Mouse (Mus musculus): Measurements from ENCODE around the gene Slc24a3. TPM values are rescaled to one million over a fixed set of nuclear protein-coding genes. Genes with fewer than 3 reads are reported as not detected.

Gene Slc24a3
- 11.5 and 14.9 TPM in 2 replicates for polyA plus RNA-seq (2015; fragmentation: Nextera tagmentation; extraction: Ambion mirVana)

DNA sequence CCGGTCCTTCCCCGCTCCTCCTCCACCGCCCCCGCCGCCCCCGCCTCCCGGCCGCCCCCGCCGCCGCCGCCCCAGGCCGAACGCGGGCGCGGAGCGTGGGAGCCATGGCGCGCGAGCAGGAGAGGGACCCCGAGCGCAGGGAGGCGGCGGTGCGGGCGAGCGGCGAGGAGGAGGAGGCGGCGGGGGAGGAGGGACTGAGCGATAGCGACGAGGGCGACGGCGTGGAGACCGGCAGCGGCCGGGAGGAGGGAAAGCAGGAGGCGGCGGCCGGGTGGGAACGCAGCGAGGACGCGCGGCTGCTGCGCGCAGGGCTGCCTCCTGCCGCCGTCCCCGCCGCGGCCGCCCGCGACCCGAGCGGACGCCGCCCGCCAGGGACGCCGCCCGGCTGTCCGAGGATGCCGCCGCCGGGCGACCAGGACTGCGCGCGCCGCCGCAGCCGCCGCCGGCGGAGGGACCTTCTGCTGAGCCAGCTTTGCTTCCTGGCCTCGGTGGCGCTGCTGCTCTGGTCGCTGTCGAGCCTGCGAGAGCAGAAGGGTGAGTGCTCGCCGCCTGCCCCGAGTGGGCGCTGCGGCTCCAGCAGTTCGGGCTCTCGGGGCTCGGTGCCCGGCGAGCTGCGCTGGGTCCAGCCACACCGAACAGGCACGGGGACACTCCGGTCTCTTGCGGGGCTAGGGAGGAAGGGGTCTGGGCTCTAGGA, at the start of gene Slc24a3:
Slc24a3 (plus strand) TSS at position 91 of the 697 bp plus-strand sequence.
- under 1% methylated on average over 46 of the region's 100 CpGs for WGBS
- H3K27ac ChIP-seq (replicated peaks) = peak within 1 kb of the TSS; percentile 96
- no peaks in the 10 kb centered on the region for H3K36me3 ChIP-seq
- no peaks in the 10 kb centered on the region for H3K9me3 ChIP-seq
- peak within 1 kb of the TSS; percentile 67 for H3K4me3 ChIP-seq
- peak within 1 kb of the TSS; percentile 80 for H3K4me2 ChIP-seq
- peaks cover 23% of the 10 kb centered on the region for H3K4me1 ChIP-seq (replicated peaks)
- ATAC-seq (ENCODE audit: low read depth) = peak; percentile 93
- H3K9ac ChIP-seq = peak within 1 kb of the TSS; percentile 89
- no peaks in the 10 kb centered on the region for H3K27me3 ChIP-seq

DNA sequence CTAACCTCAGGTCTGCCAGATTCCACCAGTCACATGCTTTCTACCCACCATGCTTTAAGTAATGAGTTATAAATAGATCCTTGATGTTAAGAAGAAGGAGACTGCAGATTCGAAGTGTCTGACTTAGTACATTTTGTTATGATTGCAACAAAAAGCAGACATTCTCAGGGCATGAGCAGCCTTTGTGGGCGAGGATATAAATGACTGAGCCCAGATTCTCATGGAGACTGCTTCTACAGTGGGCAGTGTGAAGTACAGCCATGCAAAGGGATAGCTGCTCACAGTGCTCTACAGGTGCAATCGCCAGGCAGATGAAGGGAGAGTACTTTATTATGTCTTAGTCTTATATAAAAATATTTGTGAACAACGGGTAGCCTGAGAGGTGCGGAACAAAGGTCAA, 49.8 kb upstream of the Slc24a3 start:
- no peak for ATAC-seq (ENCODE audit: low read depth)

DNA sequence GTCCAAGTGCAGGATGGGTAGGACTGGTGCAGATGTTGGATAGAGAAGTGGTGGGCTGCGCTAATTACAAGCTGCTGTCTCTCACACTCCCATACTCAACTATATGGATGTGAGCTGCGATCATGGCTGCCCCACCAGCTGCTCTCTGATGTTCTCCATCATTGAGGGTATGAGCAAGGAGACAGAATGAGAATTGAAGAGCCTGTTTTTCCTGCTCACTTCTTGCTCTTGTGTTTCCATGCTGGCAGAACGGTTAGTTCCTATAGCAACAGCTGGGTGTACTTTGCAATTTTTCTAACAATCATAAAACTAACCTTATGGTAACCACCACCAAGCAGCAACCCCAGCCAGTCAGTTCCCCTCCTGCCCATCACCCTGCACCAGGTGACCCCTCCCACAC, 39.8 kb upstream of the Slc24a3 start:
- no peak for ATAC-seq (ENCODE audit: low read depth)
- H3K27me3 ChIP-seq = no peaks in the 10 kb centered on the region
- H3K36me3 ChIP-seq = no peaks in the 10 kb centered on the region
- H3K4me1 ChIP-seq (replicated peaks) = no peaks in the 10 kb centered on the region
- H3K4me3 ChIP-seq = no peak overlapping the region
- WGBS = 86% methylated on average over 3 of the region's 3 CpGs
- no peak overlapping the region for H3K9ac ChIP-seq
- H3K27ac ChIP-seq (replicated peaks) = no peak overlapping the region
- H3K9me3 ChIP-seq = no peaks in the 10 kb centered on the region
- no peak overlapping the region for H3K4me2 ChIP-seq

More for the DNA sequence above, 49.8 kb upstream of the Slc24a3 start:
- Histone ChIP-seq H3K27me3 (no peaks in the 10 kb centered on the region), H3K4me3 (no peak overlapping the region), H3K9me3 (no peaks in the 10 kb centered on the region), H3K4me1 (replicated peaks) (no peaks in the 10 kb centered on the region), H3K27ac (replicated peaks) (no peak overlapping the region), H3K4me2 (no peak overlapping the region), H3K9ac (no peak overlapping the region), H3K36me3 (no peaks in the 10 kb centered on the region)
- 87% methylated on average over 5 of the region's 5 CpGs for WGBS

DNA sequence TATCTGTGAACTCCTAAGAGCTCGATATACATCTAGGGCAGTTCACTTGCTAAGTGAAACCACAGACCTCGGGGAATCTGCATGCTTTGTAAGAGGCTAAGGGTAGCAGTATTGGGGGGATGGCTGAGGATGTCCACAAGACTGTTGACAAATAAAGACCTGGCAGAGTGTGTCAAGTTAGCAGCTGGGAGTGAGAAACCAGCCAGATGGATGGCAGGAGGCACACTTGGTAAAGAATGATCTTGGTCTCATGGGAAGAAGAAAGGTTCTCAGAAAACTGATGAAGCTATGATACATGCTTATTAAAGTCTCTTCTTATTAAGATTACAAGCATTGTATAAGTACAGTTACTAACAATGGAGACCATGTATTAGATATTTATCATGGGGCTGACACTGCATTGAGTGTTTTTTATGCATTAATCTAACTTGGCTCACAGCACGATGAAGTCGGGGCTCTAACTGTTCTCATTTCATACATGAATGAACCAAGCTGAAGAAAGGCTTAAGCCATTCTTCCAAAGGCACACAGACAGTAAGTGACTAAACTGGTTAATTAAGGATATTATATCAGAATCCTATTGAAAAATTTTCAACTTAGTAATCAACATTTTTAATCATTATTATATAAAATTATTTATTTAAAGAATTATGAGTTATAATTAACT, 30.8 kb upstream of the Slc24a3 start:
- H3K36me3 ChIP-seq = no peaks in the 10 kb centered on the region
- H3K9me3 ChIP-seq = no peaks in the 10 kb centered on the region
- no peak overlapping the region for H3K4me2 ChIP-seq
- H3K9ac ChIP-seq = no peak overlapping the region
- no peak for ATAC-seq (ENCODE audit: low read depth)
- WGBS = 76% methylated on average over 4 of the region's 4 CpGs
- no peak overlapping the region for H3K27ac ChIP-seq (replicated peaks)
- H3K4me3 ChIP-seq = no peak overlapping the region
- no peaks in the 10 kb centered on the region for H3K4me1 ChIP-seq (replicated peaks)
- no peaks in the 10 kb centered on the region for H3K27me3 ChIP-seq

DNA sequence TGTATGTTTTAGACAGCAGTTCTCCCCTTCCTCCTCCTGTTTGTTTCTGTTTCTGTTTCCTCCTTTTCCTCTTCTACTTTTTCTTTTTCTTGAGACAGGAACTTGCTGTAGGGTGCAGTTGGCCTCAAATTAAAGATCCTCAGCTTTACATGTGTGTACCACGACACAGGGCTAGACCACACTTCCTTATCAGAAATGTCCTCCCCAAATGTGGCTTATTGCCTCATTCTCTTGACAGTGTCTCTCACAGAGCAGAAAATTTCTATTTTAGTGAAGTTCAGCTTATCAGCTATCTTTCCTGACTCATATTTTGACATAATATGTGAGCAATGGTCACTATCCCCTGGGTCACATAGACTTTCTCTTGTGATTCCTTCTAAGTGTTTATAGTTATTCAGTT, 17.1 kb upstream of the Slc24a3 start:
- no peaks in the 10 kb centered on the region for H3K27me3 ChIP-seq
- no peak overlapping the region for H3K9ac ChIP-seq
- H3K4me3 ChIP-seq = no peak overlapping the region
- H3K27ac ChIP-seq (replicated peaks) = no peak overlapping the region
- no peaks in the 10 kb centered on the region for H3K4me1 ChIP-seq (replicated peaks)
- no peak overlapping the region for H3K4me2 ChIP-seq
- H3K9me3 ChIP-seq = no peaks in the 10 kb centered on the region
- ATAC-seq (ENCODE audit: low read depth) = no peak
- 94% methylated on average over 1 of the region's 1 CpGs for WGBS
- H3K36me3 ChIP-seq = no peaks in the 10 kb centered on the region

DNA sequence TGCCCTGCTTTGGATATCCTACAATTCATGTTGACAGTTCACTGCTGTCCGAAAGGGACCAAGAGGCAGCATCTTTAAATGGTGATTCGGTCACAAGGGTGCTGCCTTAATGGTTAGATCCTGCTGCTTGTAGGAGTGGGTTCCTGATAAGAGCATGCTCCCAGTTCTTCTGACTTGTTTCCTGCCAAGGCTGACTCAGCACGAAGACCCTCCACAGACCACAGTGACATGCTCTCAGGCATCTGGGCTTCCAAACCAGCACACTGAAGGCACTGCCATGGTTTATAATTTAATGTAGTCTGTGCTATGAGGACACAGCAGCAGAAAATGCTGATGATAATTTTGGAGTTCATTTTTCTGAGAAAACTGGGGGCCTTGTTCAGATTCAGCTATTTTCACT, 16.7 kb upstream of the Slc24a3 start:
- H3K27ac ChIP-seq (replicated peaks) = no peak overlapping the region
- H3K4me3 ChIP-seq = no peak overlapping the region
- no peak overlapping the region for H3K4me2 ChIP-seq
- 81% methylated on average over 3 of the region's 3 CpGs for WGBS
- H3K9ac ChIP-seq = no peak overlapping the region
- H3K9me3 ChIP-seq = no peaks in the 10 kb centered on the region
- no peaks in the 10 kb centered on the region for H3K4me1 ChIP-seq (replicated peaks)
- H3K36me3 ChIP-seq = no peaks in the 10 kb centered on the region
- H3K27me3 ChIP-seq = no peaks in the 10 kb centered on the region
- no peak for ATAC-seq (ENCODE audit: low read depth)

DNA sequence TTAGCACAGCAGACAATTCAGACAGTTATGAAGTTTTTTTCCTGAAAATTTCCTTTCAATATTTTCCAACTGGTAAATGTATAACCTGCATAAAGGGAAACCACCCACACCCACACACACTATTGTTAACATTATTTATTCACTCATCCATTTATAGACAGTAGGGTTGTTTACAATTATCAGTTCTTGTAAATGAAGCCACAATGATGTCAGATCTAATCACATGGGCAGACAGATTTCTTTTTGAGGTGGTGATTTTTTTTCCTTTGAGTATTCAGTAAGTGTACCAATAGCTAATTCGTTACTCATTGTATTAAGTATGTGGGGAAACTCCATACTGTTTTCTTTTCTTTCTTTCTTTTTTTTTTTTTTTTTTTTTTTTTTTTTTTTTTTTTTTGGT, 15.3 kb upstream of the Slc24a3 start:
- H3K9me3 ChIP-seq = no peaks in the 10 kb centered on the region
- no peaks in the 10 kb centered on the region for H3K27me3 ChIP-seq
- H3K27ac ChIP-seq (replicated peaks) = no peak overlapping the region
- no peaks in the 10 kb centered on the region for H3K36me3 ChIP-seq
- no peak overlapping the region for H3K4me3 ChIP-seq
- H3K9ac ChIP-seq = no peak overlapping the region
- no peaks in the 10 kb centered on the region for H3K4me1 ChIP-seq (replicated peaks)
- no peak for ATAC-seq (ENCODE audit: low read depth)
- WGBS = 81% methylated on average over 1 of the region's 1 CpGs
- no peak overlapping the region for H3K4me2 ChIP-seq

DNA sequence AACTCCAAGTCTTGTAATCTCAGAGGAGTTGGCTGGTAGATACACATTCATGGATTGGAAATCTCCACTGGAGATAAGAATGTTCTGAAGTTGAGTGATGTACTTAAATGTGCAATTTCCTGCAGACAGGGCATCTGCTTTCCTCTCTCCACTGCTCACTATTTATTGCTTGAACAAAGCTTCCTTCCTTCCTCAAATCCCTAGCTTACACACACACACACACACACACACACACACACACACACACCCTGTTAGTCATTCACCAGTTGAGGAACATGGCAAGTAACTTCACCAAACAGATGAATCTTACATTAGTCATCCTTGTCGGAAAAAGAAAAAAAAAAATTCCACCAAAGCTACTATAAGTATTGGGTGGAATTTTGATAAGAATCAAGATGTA, 8.6 kb upstream of the Slc24a3 start:
- WGBS = 96% methylated on average over 1 of the region's 1 CpGs
- Histone ChIP-seq H3K36me3 (no peaks in the 10 kb centered on the region), H3K4me1 (replicated peaks) (no peaks in the 10 kb centered on the region), H3K9me3 (no peaks in the 10 kb centered on the region), H3K4me3 (no peak overlapping the region), H3K4me2 (no peak overlapping the region), H3K27ac (replicated peaks) (no peak overlapping the region), H3K27me3 (no peaks in the 10 kb centered on the region), H3K9ac (no peak overlapping the region)
- no peak for ATAC-seq (ENCODE audit: low read depth)

DNA sequence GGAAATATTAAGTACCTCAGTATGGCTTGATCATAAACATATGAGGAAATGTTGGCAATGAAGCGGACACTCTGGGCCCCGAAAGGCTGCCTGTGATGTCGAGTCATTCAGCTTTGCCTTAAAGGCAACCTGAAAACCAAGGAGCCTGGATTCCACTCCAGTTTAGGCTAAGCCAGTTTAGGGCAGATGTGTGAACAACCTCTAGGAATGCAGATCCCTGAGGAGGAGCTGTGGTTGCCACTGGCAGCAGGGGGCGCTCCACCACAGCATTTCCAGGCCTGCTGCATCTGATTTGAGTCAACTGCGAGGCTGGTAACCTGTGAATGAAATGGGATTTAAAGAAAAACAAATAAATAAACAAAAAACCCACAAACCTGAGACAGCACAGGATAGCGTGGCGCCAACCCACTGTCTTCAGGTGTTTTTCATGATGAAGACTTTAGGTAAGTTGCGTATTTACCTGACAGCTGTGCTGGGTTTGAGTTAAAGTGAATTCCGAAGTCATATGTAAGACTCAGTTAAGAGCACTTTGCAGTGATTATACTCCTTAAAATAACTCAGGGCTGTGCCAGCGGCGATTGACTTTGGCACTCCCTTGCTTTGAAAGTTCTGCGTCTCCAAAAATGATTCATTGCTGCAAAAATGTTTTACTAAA, 6.4 kb upstream of the Slc24a3 start:
- H3K9me3 ChIP-seq = no peaks in the 10 kb centered on the region
- no peaks in the 10 kb centered on the region for H3K4me1 ChIP-seq (replicated peaks)
- peak; percentile 67 for ATAC-seq (ENCODE audit: low read depth)
- H3K36me3 ChIP-seq = no peaks in the 10 kb centered on the region
- no peak overlapping the region for H3K4me2 ChIP-seq
- no peaks in the 10 kb centered on the region for H3K27me3 ChIP-seq
- no peak overlapping the region for H3K27ac ChIP-seq (replicated peaks)
- no peak overlapping the region for H3K4me3 ChIP-seq
- 25% methylated on average over 12 of the region's 12 CpGs for WGBS
- H3K9ac ChIP-seq = no peak overlapping the region

DNA sequence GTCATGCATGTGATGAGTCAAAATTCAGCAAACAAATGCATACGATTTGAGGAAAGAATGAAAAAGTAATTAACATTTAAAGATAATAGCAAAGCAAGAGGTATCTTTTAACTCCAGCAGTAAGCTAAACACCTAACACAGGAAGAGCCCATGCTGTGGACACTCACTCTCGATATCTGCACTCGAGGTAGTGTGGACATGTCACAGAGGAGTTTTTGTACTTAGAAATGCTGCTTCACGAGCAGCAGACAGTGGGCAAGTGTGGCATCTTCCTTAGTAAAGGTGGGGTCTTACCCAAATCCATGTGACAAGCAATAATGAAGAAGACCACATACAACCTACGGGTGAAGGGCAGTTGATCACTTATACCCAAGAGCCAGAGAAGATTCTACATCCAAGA, 3.5 kb upstream of the Slc24a3 start:
- no peaks in the 10 kb centered on the region for H3K9me3 ChIP-seq
- ATAC-seq (ENCODE audit: low read depth) = no peak

DNA sequence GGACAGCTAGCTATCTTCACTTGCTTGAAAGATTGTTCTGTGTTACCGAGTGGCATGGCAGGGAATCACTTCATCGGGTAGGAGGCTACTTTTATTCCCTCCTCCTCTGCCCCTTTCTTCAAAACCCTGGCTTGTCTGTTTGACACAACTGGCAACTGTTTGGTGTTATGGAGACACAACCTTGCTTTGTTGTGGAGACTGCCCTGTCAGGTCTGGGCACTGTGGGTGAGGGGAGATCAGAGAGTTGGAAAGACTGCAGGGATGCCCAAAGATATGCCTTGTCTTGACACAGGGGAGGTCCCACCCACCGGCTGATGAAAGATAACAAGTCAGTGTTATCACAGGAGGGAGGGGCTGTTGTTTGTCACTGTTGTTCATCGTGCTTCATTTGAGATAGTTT, 3.0 kb upstream of the Slc24a3 start:
- no peak overlapping the region for H3K4me3 ChIP-seq
- H3K4me1 ChIP-seq (replicated peaks) = peaks cover 19% of the 10 kb centered on the region
- no peak overlapping the region for H3K9ac ChIP-seq
- H3K9me3 ChIP-seq = no peaks in the 10 kb centered on the region
- 66% methylated on average over 4 of the region's 4 CpGs for WGBS
- no peaks in the 10 kb centered on the region for H3K36me3 ChIP-seq
- no peak for ATAC-seq (ENCODE audit: low read depth)
- H3K4me2 ChIP-seq = no peak overlapping the region
- no peaks in the 10 kb centered on the region for H3K27me3 ChIP-seq
- no peak overlapping the region for H3K27ac ChIP-seq (replicated peaks)

More for the DNA sequence above, 3.5 kb upstream of the Slc24a3 start:
- WGBS = 80% methylated on average over 5 of the region's 5 CpGs
- no peak overlapping the region for H3K4me3 ChIP-seq
- peaks cover 15% of the 10 kb centered on the region for H3K4me1 ChIP-seq (replicated peaks)
- no peaks in the 10 kb centered on the region for H3K36me3 ChIP-seq
- H3K27ac ChIP-seq (replicated peaks) = no peak overlapping the region
- no peaks in the 10 kb centered on the region for H3K27me3 ChIP-seq
- H3K9ac ChIP-seq = no peak overlapping the region
- H3K4me2 ChIP-seq = no peak overlapping the region

DNA sequence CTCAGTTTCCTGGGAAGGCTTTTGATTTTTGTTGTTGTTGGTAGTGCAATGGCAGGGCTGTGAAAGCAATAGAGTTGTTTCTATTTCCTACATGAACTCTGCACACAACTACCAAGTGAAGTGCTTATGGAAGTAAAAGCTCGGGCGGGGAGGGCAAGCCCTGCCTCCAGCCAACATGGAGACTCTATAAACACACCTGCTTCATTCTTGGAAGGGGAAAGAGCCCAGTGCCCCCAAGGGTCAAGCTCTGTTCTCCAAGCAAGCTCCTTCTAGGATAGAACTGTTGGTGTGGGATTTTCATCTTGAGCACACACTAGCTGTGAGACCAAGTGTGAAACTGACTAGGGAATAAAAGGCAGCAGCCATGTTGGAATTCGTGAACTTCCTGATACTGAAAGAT, 2.5 kb upstream of the Slc24a3 start:
- Histone ChIP-seq H3K27me3 (no peaks in the 10 kb centered on the region), H3K4me3 (no peak overlapping the region), H3K27ac (replicated peaks) (no peak overlapping the region), H3K9me3 (no peaks in the 10 kb centered on the region), H3K9ac (no peak overlapping the region), H3K4me2 (no peak overlapping the region), H3K4me1 (replicated peaks) (peaks cover 23% of the 10 kb centered on the region), H3K36me3 (no peaks in the 10 kb centered on the region)
- 92% methylated on average over 3 of the region's 3 CpGs for WGBS
- ATAC-seq (ENCODE audit: low read depth) = no peak
